Mouse (Mus musculus): ENCODE results near the gene Ccdc70. TPM values are rescaled to one million over a fixed set of nuclear protein-coding genes. Genes with fewer than 3 reads are reported as not detected.

The Ccdc70 gene
- total and polyA plus RNA-seq, 2 experiments from 2014 or later, result not detected

DNA sequence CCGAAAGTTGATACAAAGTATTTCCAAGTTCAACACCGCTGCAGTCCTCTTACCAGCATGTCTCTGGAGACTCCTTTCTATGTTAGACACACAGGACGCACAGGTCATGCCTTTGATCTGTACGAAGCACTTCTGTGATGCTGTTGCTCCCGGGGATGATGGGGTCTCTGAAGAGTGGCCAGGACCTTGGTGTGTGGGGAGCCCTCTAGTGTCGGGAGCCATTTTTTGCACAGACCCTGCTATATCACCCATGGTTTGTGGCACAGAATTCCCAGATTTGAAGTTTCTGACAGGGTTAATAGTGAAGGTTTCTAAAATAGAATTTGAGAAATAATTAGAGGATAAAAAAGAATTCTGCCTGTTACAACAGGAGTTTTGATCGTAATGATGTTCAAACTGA lies 52.7 kb downstream of the Ccdc70 start:
- no peaks in the 10 kb centered on the region for H3K9me3 ChIP-seq (ENCODE audit: low read length)
- H3K4me1 ChIP-seq (ENCODE audit: insufficient read depth, low read length), result no peaks in the 10 kb centered on the region
- no peak overlapping the region for H3K4me3 ChIP-seq (ENCODE audit: low read length)
- no peak overlapping the region for H3K27ac ChIP-seq
- ATAC-seq, result no peak
- no peak overlapping the region for H3K9ac ChIP-seq (replicated peaks; ENCODE audit: low read length)
- no peak overlapping the region for H3K4me2 ChIP-seq (ENCODE audit: low read depth, low read length)
- H3K27me3 ChIP-seq (ENCODE audit: insufficient read depth, low read length), result no peaks in the 10 kb centered on the region
- H3K36me3 ChIP-seq (ENCODE audit: insufficient read depth, low read length), result no peaks in the 10 kb centered on the region; the same call in 1 of the 2 replicates
- 61% methylated on average over 7 of the region's 7 CpGs for WGBS
- no peak for DNase-seq (ENCODE audit: low spot score)
- TF ChIP-seq CTCF (IDR thresholded peaks at IDR 0.05; ENCODE audit: low read depth), result peak; percentile 36

Other genes starting within 250 kb of the Ccdc70 start
- not detected in 2 replicates for gene Defa24, start 235.3 kb upstream of the Ccdc70 start, total RNA-seq (2014; rRNA removed)
- not detected in 2 replicates for gene Defa24, start 235.3 kb upstream of the Ccdc70 start, polyA plus RNA-seq (2015; fragmentation: Nextera tagmentation; extraction: Ambion mirVana)
- gene Defb50, start 146.2 kb upstream of the Ccdc70 start, total RNA-seq (2014; rRNA removed), result not detected in 2 replicates
- gene Defb50, start 146.2 kb upstream of the Ccdc70 start, polyA plus RNA-seq (2015; fragmentation: Nextera tagmentation; extraction: Ambion mirVana), result not detected in 2 replicates
- gene Defb2, start 129.8 kb upstream of the Ccdc70 start, total RNA-seq (2014; rRNA removed), result not detected in 2 replicates
- gene Defb2, start 129.8 kb upstream of the Ccdc70 start, polyA plus RNA-seq (2015; fragmentation: Nextera tagmentation; extraction: Ambion mirVana), result not detected in 2 replicates
- not detected in 2 replicates for gene Defb10, start 110.9 kb upstream of the Ccdc70 start, total RNA-seq (2014; rRNA removed)
- 0.82 and 1.3 TPM in 2 replicates for gene Defb10, start 110.9 kb upstream of the Ccdc70 start, polyA plus RNA-seq (2015; fragmentation: Nextera tagmentation; extraction: Ambion mirVana)
- gene Defb9, start 84.4 kb upstream of the Ccdc70 start, total RNA-seq (2014; rRNA removed), result not detected in 2 replicates
- 4.3 and 5.8 TPM in 2 replicates for gene Defb9, start 84.4 kb upstream of the Ccdc70 start, polyA plus RNA-seq (2015; fragmentation: Nextera tagmentation; extraction: Ambion mirVana)
- gene Defb11, start 63.4 kb upstream of the Ccdc70 start, total RNA-seq (2014; rRNA removed), result not detected in 2 replicates
- gene Defb11, start 63.4 kb upstream of the Ccdc70 start, polyA plus RNA-seq (2015; fragmentation: Nextera tagmentation; extraction: Ambion mirVana), result 46.2 and 47.6 TPM in 2 replicates
- gene Defb15, start 37.1 kb upstream of the Ccdc70 start, total RNA-seq (2014; rRNA removed), result not detected in 2 replicates
- gene Defb15, start 37.1 kb upstream of the Ccdc70 start, polyA plus RNA-seq (2015; fragmentation: Nextera tagmentation; extraction: Ambion mirVana), result not detected in 2 replicates
- not detected in 2 replicates for gene Defb35, start 31.4 kb upstream of the Ccdc70 start, total RNA-seq (2014; rRNA removed)
- gene Defb35, start 31.4 kb upstream of the Ccdc70 start, polyA plus RNA-seq (2015; fragmentation: Nextera tagmentation; extraction: Ambion mirVana), result not detected in 2 replicates
- not detected in 2 replicates for gene Defb13, start 23.0 kb upstream of the Ccdc70 start, total RNA-seq (2014; rRNA removed)
- gene Defb13, start 23.0 kb upstream of the Ccdc70 start, polyA plus RNA-seq (2015; fragmentation: Nextera tagmentation; extraction: Ambion mirVana), result not detected in 2 replicates
- not detected in 2 replicates for gene Fam90a1a, start 11.1 kb upstream of the Ccdc70 start, total RNA-seq (2014; rRNA removed)
- gene Fam90a1a, start 11.1 kb upstream of the Ccdc70 start, polyA plus RNA-seq (2015; fragmentation: Nextera tagmentation; extraction: Ambion mirVana), result not detected in 2 replicates
- gene Atp7b, start 90.5 kb downstream of the Ccdc70 start, total RNA-seq (2014; rRNA removed), result 6.3 and 8.4 TPM in 2 replicates
- gene Atp7b, start 90.5 kb downstream of the Ccdc70 start, polyA plus RNA-seq (2015; fragmentation: Nextera tagmentation; extraction: Ambion mirVana), result 2.4 and 2.6 TPM in 2 replicates
- 36.2 and 36.6 TPM in 2 replicates for gene Alg11, start 90.9 kb downstream of the Ccdc70 start, total RNA-seq (2014; rRNA removed)
- gene Alg11, start 90.9 kb downstream of the Ccdc70 start, polyA plus RNA-seq (2015; fragmentation: Nextera tagmentation; extraction: Ambion mirVana), result 29.2 and 36.1 TPM in 2 replicates
- gene Nek5, start 155.3 kb downstream of the Ccdc70 start, total RNA-seq (2014; rRNA removed), result 1.5 and 1.8 TPM in 2 replicates
- gene Nek5, start 155.3 kb downstream of the Ccdc70 start, polyA plus RNA-seq (2015; fragmentation: Nextera tagmentation; extraction: Ambion mirVana), result 1.6 and 1.8 TPM in 2 replicates
- gene Nek3, start 196.7 kb downstream of the Ccdc70 start, total RNA-seq (2014; rRNA removed), result 1.5 and 3.2 TPM in 2 replicates
- 6.9 and 7.1 TPM in 2 replicates for gene Nek3, start 196.7 kb downstream of the Ccdc70 start, polyA plus RNA-seq (2015; fragmentation: Nextera tagmentation; extraction: Ambion mirVana)
- gene Ckap2, start 216.0 kb downstream of the Ccdc70 start, total RNA-seq (2014; rRNA removed), result 7.9 and 11.4 TPM in 2 replicates
- gene Ckap2, start 216.0 kb downstream of the Ccdc70 start, polyA plus RNA-seq (2015; fragmentation: Nextera tagmentation; extraction: Ambion mirVana), result 12.5 and 16.3 TPM in 2 replicates
- gene Vps36, start 223.0 kb downstream of the Ccdc70 start, total RNA-seq (2014; rRNA removed), result 26.7 and 29.9 TPM in 2 replicates
- 39.0 and 40.3 TPM in 2 replicates for gene Vps36, start 223.0 kb downstream of the Ccdc70 start, polyA plus RNA-seq (2015; fragmentation: Nextera tagmentation; extraction: Ambion mirVana)